Mouse (Mus musculus): ENCODE measurements around the gene Mrtfb. TPM values are rescaled to one million over a fixed set of nuclear protein-coding genes. Genes with fewer than 3 reads are reported as not detected.
"Not testable (repeated sequence)": the region's sequence is repeated elsewhere in the genome, so short reads cannot be mapped to it uniquely, and the experiment has no call there.

Gene Mrtfb
- total RNA-seq, 2 experiments from 2014 or later, result 23.7 to 24.0 TPM

DNA sequence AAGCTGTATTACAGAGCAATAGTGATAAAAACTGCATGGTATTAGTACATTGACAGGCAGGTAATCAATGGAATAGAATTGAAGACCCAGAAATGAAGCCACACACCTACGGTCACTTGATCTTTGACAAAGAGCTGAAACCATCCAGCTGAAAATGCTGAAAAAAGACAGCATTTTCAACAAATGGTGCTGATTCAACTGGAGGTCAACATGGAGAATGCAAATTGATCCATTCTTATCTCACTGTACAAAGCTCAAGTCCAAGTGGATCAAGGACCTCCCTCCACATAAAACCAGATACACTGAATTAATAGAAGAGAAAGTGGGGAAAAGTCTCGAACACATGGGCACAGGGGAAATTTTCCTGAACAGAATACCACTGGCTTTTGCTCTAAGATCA, 89.5 kb downstream of the Mrtfb start:
- not testable (repeated sequence) for DNase-seq (ENCODE audit: low spot score)

DNA sequence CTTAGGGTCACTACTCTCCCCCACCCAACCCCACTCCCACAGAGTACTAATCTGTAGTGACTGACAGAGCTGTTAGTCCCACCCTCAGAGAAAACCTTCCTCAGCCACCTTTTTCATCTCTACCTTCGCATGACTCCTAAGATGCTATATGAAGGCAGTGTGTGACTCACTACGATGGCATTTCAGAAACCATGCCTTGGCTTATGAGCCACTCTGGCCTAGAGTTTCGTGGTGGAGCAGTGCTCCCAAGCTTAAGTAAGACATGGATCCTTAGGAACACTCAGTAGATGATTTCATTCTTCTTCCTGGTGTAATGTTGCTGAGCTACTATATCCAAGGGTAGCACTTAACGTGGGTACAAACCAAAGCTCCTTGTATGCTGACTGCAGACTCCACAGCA, 94.4 kb downstream of the Mrtfb start:
- DNase-seq (ENCODE audit: low spot score), result no peak

DNA sequence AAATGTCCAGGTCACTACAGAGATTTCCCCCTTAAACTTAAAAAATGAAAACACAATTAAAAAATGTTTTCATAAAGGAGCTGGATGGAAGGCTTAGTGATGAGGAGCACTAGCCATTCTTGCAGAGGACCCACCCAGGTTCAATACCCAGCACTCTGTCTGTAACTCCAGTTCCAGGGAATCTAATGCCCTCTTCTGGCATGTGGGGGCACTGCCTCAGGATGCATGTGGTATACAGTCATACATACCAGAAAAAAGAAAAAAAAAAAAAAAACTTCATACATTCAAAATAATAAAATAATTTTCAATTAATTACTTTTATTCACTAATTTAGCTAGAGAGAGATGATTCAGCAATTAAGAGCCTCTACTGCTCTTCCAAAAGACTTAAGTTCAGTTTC, 95.0 kb downstream of the Mrtfb start:
- DNase-seq (ENCODE audit: low spot score), result no peak

DNA sequence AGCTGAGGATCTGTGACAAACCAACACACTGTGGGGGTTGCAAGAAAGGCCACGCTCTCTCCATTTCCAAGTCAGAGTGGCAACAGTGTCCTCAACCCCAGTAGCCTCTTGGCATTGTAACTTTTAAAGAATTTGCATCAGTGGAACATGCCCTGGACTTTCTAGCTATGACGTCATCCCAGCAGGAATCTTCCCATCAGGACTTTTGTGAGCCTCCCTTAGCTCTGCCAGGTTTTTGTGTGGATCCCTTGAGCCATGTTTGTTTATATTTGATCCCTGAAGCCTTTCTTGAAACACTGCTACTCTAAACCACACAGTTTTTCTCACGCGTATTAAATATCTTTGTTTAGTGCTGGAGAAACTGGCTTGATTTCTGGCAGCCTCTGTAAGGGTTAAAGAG, 97.6 kb downstream of the Mrtfb start:
- DNase-seq (ENCODE audit: low spot score), result no peak

DNA sequence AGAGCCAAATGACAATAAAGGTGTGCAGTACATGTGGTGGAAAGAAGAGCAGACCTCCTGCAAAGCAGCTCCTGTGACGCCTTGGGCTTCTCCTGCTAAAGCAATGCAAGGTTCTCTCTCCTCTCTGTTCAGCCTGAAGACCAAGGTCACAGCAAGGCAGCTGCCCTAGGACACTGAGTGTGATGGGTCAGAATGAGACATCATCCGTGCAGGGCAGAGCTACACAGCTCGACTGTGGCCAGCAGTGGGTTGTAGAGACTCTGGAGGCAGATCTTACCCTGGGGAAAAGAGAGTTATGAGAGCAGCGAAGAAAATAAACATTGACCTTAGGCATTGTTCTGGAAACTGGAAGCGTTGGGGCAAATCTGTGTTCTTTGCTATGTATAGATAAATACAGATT, 98.2 kb downstream of the Mrtfb start:
- no peak for DNase-seq (ENCODE audit: low spot score)

DNA sequence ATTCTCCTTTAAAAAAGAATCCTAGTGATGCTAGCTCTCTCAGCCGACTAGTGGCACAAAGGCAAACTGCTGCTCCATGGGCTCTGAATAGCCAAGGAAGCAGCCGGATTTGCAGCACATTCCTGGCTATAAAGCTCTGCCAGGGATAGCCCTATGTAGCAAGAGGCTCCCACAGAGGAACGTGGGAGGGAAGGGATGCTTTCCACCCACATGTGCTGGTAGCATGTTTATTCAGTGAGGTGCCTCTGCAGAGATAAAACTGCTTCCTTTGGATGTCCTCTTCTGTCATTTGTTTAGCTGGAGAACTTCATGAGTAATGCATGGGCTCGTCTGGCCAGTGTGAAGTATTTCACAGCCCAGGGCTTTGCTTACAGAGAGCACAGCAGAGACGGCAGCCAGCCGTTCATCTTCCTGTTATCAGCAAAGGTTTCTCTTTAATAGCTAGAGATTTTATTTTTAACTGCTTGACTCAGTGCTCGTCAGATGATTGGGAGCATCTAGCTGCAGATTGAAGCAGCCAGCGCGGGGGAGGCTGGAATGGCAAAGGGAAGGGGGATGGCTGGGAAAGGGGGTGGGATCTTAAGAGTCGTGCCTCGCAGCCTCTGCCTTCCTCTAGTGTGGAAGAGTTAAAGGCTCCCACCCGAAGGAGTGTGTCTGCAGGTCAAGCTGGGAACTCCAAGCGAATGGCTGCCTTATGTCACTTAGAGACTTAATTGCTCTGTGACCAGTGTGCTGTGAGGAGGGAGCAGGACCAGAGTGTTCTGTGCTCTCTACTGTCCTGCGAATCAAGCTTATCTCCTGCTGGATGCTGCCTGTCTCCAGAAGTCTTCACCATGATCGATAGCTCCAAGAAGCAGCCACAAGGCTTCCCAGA, 101.8 kb downstream of the Mrtfb start:
- peak; percentile 74 for DNase-seq (ENCODE audit: low spot score)

DNA sequence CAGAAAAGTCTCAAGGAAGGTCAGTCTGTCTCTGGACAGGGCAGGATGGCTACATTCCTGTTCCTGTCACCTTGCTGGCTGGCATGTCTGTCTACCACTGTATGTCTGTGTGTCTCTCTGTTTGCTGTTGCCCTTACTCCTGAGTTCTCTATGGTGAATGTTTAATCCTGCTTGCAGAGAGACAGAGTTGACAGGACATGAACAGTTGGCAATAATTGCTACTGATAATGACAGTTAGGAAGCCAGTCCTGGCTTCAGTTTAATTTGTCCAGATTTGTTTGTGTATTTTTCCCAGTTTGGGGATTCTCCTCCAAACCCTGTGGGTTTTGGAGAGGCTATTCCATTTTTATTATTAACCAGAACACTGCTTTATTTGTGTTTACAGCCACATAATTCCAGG, 102.5 kb downstream of the Mrtfb start:
- DNase-seq (ENCODE audit: low spot score), result no peak

DNA sequence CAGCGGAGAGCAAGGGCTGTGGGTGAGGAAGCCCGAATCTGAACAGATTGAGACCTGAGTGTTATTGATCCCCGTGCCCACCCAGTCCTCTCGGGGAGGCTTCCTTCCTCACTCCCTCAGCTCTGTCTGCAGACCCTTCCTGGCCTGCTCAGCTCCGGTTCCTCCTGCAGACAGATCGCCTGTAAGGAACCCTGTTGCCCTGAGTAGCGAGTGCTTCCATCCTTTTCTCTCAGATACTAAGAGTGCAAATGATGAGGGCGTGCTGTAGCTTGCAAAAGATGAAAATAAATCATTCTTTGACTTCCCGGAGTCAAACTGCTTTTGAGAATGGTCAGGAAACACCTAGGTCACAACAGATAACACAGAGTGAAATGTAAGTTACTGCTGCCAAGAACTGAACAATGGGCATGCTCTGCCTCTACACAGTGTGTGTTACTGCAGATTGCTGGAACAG, 103.2 kb downstream of the Mrtfb start:
- DNase-seq (ENCODE audit: low spot score), result no peak

DNA sequence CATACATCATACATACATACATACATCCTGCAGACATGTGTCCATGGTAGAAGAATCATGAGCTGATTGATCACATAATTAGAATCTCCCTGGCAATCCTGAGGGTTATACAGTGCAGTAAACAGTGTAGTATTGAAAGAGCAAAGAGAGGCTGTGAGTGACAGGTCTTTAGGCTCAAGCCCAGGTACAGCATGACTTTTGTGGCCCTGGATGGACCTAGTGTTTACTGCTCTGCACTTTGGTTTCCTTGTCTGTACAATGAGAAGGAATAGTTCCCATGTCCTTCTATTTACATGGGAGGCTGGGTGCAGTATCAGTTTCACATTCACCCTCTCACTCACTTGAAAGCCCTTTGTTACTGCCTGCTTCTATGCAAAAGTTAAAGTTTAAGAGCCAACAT, 103.9 kb downstream of the Mrtfb start:
- no peak for DNase-seq (ENCODE audit: low spot score)

DNA sequence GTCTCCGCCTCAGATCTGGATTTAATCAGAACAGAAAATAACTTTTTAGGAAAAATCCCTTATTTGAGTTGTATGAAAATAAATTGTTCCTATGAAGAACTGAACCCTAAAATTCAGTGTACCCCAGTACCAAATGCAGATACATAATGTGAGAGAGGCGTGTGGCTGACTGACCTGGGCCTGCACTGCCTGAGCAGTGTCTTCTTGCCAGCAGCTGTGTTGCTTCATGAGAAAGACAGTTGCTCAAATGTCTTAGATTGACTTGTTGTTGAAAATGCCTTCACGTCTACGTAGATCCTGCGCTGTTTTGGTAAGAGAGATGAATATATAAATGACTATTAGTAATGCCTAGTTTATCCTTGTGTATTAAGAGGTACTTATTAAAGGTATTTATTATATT, 104.6 kb downstream of the Mrtfb start:
- no peak for DNase-seq (ENCODE audit: low spot score)

DNA sequence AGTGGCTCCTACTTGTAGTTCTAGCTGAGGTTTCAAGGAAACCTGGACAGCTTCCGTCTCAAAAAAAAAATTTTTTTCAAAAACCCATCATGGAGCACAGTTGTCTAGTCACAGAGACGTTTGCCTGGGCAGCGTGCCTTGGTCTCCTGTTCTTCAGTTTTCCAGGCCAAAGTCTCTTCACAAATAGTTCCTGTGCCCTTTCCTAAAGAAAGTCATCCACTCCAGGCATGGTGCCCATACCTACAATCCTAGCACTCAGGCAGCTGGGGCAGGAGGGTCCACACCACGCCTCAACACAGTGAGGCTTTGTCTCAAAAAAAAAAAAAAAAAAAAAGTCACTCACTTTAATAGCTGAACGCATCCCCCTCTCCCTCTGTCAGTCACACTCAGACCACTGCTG, 106.9 kb downstream of the Mrtfb start:
- no peak for DNase-seq (ENCODE audit: low spot score)

DNA sequence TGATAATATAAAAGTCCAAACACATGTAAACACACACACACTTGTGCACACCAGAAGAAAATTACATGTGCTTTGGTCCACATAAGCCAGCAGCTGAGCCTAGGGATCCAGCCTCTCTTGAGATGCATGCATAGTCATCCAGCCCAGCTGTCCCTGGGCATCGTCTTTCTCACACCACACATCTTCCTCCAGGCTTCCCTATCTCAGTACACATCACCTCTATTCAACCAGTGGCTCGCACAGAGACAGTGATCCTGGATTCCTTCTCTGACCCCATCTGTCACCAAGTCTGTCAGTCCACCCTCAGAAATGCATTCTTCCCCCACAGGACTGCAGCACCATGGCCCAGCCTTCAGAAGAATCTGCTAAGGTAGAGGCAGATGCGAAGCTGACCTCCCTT, 107.9 kb downstream of the Mrtfb start:
- DNase-seq (ENCODE audit: low spot score), result no peak

DNA sequence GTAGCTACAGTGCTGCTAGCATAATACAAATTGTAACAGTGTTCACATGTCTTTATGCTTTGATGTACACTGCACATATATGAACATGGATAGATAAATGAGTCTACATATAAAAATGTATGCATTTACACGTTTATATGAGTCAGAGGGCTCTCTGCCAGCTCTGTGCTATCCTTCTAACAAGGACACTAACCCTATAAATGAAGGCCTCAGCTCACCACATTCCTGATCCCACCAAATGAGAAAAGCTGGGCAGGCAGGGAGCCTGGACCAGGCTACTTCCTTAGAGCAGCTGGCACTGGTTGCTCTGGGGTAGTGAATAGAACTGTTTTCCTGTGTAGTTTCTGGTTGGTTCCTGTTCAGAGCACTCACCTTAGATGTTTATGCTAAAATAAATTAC, 110.0 kb downstream of the Mrtfb start:
- DNase-seq (ENCODE audit: low spot score), result no peak

DNA sequence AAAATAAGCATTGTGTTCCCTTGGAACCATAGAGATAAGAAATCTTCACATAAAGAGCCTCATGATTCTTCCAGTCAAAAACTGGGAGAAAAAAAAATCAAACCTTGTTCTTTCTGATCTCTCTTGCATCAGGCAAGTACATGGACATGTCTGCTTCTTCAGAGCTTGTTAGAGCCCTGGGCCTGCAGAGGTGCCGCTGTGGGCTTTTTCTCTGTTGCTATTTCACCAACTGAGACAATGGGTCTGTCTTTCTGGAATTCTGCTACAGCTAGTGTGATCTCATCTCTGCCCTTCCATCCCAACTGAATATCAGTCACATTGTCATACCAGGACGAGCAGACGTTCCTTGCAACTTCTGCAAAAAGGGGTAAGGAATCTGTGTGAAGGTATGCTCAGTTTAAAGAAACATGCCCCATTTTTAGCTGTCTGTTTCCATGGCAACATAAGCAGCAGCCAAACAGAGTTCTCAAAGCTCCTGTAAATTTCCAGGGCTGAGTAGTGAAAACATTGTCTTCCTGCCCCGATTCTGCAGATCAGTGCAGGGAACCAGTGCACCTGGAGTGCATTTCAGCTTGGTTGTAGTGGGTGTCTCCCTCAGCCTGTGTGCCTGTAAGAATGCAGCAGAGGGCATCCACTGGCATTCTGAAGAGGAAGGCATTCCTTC, 110.7 kb downstream of the Mrtfb start:
- no peak for DNase-seq (ENCODE audit: low spot score)

DNA sequence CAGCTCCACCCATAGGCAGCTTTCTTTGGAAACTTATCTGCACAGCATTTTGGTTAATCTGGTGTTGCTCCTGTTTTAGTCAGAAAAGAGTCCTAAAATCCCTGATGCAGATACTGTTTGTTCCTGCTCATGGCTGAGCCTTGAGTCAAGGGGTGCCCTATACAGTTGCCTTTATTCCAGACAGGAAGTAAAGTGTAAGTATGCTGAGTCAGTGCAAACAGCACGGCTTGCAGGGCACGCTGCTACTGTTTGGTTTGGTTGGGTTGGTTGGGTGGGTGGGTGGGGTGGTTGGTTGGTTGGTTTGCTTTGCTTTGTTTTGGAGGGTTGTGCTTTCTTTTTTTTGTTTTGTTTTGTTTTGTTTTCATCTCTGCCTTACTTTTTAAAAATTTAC, 111.2 kb downstream of the Mrtfb start:
- no peak for DNase-seq (ENCODE audit: low spot score)

DNA sequence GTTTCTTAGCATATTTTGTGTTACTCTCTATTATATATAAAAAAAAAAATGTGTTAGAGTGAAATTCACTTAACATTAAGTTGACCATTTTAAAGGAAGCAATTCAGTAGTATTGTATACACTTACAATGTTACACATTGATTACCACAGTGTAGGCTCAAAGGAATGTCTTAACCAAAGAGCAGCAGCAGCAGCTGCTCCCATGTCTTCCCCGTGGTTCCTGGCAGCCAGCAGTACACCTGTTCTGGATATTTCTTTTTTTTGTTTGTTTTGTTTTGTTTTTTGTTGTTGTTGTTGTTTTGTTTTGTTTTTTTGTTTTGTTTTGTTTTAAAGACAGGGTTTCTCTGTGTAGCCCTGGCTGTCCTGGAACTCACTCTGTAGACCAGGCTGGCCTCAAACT, 112.4 kb downstream of the Mrtfb start:
- no peak for DNase-seq (ENCODE audit: low spot score)

DNA sequence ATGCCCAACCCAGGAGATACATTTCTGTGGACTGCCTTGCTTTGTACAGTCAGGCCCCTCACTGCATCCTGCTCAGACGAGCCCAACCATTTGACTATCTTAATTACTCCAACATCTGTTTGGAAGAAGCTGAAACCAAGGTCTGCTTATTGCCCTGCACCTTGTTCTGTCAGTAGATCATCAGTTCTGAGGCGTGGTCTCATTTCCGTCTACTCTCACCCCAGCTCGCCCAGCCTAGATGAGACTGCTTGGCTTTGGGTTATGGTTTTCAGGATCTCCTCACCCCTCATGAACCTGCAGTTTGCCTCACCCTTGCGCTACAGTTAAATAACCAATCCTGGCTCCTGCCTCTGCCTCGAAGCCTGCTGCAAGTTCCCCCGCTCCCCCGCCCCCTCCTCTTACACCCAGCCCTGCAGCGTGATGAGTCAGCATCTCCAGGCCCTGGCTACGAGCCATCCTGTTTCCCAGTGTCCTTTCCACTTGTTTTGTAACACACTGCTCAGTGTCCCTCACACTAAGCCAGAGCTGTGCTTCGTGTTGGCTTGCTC, 115.5 kb downstream of the Mrtfb start:
- peak; percentile 93 for DNase-seq (ENCODE audit: low spot score)

DNA sequence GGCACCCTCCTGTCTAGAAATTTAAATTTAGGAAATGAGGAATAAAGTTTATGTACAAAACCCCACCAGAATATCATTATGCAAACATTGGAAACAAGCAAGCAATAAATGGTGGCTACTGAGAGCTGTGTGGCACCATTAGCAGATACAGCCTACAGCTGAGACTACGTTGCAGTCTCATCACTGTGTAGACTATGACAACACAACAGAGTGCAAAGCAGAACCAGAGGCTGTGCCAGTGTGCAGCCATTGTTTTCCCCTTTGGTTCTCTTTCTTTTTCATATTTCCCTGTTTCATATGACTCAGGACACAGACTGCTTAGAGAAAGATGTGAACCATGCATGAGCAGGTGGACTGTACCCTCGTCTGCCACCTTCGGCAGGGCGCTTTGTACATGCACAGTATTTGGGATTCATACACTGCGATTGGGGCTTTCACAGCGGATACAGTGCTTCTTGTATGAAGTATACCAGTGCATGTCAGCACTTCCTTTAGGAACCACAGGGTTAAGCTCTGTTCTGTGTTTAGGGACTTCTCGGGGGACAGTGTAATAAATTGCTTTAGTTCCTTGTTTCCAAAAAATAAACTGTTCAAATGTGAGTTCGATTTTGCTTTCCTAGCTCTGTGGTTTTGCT, 116.7 kb downstream of the Mrtfb start:
- no peak for DNase-seq (ENCODE audit: low spot score)

DNA sequence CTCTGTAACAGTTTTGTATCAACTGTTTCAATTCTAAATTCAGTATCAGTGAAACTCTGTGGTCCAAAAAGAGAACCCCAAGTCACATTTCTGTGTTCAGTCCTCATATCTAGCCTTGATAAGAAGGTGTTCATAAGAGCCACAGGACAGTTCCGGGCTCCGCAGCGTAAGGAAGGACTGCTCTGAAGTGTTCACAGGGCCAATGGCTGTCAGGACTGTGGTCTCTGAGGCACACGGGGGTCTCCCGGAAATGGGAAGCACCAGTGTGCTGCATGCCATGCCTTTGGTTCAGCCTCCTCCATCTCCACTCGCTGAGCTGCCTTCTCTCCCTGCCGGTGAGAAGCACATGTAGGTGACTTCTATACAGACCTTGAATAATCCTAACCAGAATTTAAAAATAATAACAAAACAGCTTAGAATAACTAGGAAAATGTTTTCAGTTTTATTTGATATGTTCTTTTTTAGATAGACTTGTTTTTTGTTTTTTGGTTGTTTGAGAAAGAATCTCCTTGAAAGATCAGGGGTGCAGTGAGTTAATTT, 120.7 kb downstream of the Mrtfb start:
- no peak for DNase-seq (ENCODE audit: low spot score)

DNA sequence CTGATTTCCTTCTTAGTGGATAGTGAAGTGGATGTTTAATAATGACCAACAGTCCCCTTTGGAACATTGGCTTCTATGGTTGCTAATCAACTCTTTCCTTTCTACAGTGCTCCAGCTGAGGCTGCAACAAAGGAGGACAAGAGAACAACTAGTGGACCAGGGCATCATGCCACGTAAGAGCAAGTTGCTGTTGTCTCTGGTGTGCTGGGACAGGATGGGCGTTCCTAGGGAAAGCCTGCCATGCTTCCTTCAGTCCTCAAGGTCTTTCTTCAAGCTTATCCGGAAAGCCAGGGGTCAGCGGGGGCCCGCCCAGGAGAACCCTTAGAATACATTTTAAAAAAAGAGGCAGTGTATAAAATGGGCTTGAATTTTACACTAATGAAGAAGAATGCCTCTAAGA, 121.9 kb downstream of the Mrtfb start:
- DNase-seq (ENCODE audit: low spot score), result no peak

DNA sequence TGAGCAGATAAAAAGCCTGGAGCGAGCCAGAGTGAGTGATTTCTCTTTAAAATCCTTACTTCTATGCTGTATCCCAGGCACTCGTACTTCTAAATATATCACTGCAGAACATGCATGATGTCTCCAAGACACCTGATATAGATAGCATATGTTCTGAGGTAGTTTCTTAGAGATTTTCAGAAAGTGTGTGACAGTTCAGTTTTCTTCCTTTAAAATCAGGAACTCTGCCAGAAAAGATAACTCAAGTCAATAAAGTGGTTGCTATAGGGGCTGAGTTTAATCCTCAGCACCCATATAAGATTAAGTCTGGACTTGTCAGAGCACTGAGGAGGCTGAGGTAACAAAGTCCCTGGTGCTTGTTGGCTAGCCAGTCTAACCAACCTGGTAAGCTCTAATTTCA, 123.6 kb downstream of the Mrtfb start:
- DNase-seq (ENCODE audit: low spot score), result no peak

DNA sequence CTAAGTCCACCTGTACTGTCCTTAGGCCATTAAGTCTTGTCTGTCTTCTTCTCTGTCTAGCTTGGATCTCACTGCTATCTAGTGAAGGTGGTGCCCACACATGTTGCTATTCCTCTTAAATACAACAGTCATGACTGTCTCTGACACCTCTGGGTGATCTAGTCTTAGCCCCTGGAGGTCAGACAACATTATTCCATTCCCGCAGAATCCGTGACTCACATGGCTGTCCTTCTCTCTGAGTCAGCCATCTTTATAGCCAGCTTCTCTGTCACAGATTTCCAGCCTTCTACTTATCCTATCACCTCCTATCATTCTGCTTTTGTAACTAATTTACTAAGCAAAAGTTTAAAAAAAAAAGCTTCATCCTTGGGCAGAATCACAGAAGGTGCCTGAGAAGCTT, 125.5 kb downstream of the Mrtfb start:
- DNase-seq (ENCODE audit: low spot score), result no peak
